Comparison of ENCODE assay signal across 8 mouse cellular contexts in the genomic region with DNA sequence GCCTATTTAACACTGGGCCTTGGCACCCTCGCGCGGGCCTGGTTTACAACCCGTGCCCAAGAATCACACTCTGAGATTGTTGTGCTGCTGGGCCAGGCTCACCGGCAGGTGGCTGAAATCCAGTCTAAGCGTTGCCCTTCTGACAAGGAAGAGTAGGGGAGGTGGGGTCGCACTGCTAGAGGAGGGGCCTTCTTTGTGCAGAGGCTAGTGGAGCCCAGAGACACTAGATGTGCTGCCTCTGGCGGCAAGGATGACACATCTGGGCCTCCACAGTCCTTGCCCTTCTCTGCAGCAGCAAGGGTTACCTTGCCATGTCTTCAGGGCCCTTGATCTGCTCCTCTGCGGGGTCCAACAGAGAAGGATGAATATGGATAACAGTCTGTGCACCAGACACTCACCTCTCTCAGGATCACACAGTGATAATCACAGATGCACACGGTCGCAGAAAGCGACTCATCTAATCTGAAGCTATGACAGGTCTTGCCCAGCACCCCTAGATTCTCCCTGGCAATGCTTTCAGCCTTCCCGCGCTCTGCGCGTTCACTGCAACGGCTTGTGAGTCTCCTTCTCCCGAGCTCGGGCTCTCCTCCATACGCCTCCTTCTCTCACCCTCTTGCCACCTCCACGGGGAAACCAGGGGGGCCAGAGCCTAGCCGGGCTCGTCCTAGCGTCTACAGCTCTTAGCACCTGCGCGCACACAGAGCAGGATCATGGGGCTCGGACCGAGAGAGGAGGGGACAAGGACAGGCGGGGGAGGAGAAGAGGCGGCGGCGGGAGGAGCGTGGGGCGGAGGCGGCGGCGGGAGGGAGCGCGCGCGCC. TPM values are rescaled to one million over a fixed set of nuclear protein-coding genes. Genes with fewer than 3 reads are reported as not detected.
DNase-seq lines count a peak whose midpoint lies in the region; ATAC-seq and TF ChIP-seq lines count a peak whose summit lies in the region.

No protein-coding gene starts in this region.

- H3K36me3 ChIP-seq in heart, embryonic 15.5 days: no peaks in the 10 kb centered on the region
- H3K36me3 ChIP-seq in liver, postnatal 0 days (replicated peaks; ENCODE audit: insufficient read depth, low read length): no peaks in the 10 kb centered on the region
- no peaks in the 10 kb centered on the region for H3K36me3 ChIP-seq in neural tube, embryonic 14.5 days (ENCODE audit: control insufficient read depth, insufficient read depth, low read length)

- H3K9me3 ChIP-seq in heart, embryonic 15.5 days (replicated peaks): no peaks in the 10 kb centered on the region
- H3K9me3 ChIP-seq in liver, postnatal 0 days (ENCODE audit: low read length): no peaks in the 10 kb centered on the region
- H3K9me3 ChIP-seq in neural tube, embryonic 14.5 days (ENCODE audit: control insufficient read depth, low read length): no peaks in the 10 kb centered on the region

- peak overlapping the region; percentile 52 for H3K27ac ChIP-seq in heart, embryonic 15.5 days
- no peak overlapping the region for H3K27ac ChIP-seq in liver, postnatal 0 days (ENCODE audit: low read depth)
- H3K27ac ChIP-seq in neural tube, embryonic 14.5 days (ENCODE audit: low read depth, low read length): peak overlapping the region; percentile 96

- peaks cover 54% of the 10 kb centered on the region for H3K27me3 ChIP-seq in heart, embryonic 15.5 days
- 0 out of 2 replicates have a peak, but pooled peaks cover 6% of the 10 kb centered on the region for H3K27me3 ChIP-seq in liver, postnatal 0 days (ENCODE audit: insufficient read depth, low read length)
- H3K27me3 ChIP-seq in neural tube, embryonic 14.5 days (ENCODE audit: control insufficient read depth, insufficient read depth, low read length): no peaks in the 10 kb centered on the region

- peak; percentile 85 for DNase-seq in CD4-positive helper T cell, adult 2 months (ENCODE audit: low read depth, low spot score)
- DNase-seq in brain, adult 2 months (ENCODE audit: low read depth, low spot score): peak; percentile 94
- peak; percentile 77 to 82 for DNase-seq in kidney, postnatal 4 days
- DNase-seq in liver, postnatal 0 days: peak; percentile 85
- DNase-seq in testis, postnatal 14 days (ENCODE audit: low spot score): peak; percentile 72

- TF ChIP-seq EP300 in liver, postnatal 0 days (IDR thresholded peaks at IDR 0.05; ENCODE audit: low read depth): no peak

- ATAC-seq in erythroblast, adult 5-6 weeks (replicated peaks; ENCODE audit: low FRiP score, poor library complexity, severe bottlenecking): 0 out of 2 replicates have a peak, but pooled peaks have one; percentile 22
- peak; percentile 56; the same call in 1 of the 2 replicates for ATAC-seq in heart, embryonic 15.5 days (replicated peaks; ENCODE audit: insufficient number of reproducible peaks, insufficient read depth, low FRiP score, low read depth)
- peak; percentile 58; the same call in 1 of the 2 replicates for ATAC-seq in liver, postnatal 0 days
- ATAC-seq in neural tube, embryonic 14.5 days (ENCODE audit: low read depth): peak; percentile 83

- TF ChIP-seq CTCF in liver, postnatal 0 days (IDR thresholded peaks at IDR 0.05; ENCODE audit: low read depth): peak; percentile 13; the same call in 1 of the 2 replicates

- peak overlapping the region; percentile 68 for H3K9ac ChIP-seq in heart, embryonic 15.5 days
- peak overlapping the region; percentile 57 for H3K9ac ChIP-seq in liver, postnatal 0 days (replicated peaks)
- H3K9ac ChIP-seq in neural tube, embryonic 14.5 days (replicated peaks; ENCODE audit: low read depth, low read length): peak overlapping the region; percentile 97

- H3K4me2 ChIP-seq in heart, embryonic 15.5 days: peak overlapping the region; percentile 100
- peak overlapping the region; percentile 99 for H3K4me2 ChIP-seq in liver, postnatal 0 days (ENCODE audit: low read depth, low read length)
- peak overlapping the region; percentile 94 for H3K4me2 ChIP-seq in neural tube, embryonic 14.5 days (ENCODE audit: low read depth, low read length)

- peaks cover 26% of the 10 kb centered on the region for H3K4me1 ChIP-seq in heart, embryonic 15.5 days (replicated peaks)
- peaks cover 26% of the 10 kb centered on the region for H3K4me1 ChIP-seq in liver, postnatal 0 days (ENCODE audit: insufficient read depth)
- peaks cover 30% of the 10 kb centered on the region for H3K4me1 ChIP-seq in neural tube, embryonic 14.5 days (ENCODE audit: control insufficient read depth, insufficient read depth, low read length)

- WGBS in heart, embryonic 15.5 days: 3% methylated on average over 41 of the region's 41 CpGs
- 6% methylated on average over 29 of the region's 41 CpGs for WGBS in liver, postnatal 0 days (ENCODE audit: insufficient replicate concordance)
- whole genome bisulfite sequencing in neural tube, embryonic 14.5 days: under 1% methylated on average over 35 of the region's 41 CpGs

- H3K4me3 ChIP-seq in heart, embryonic 15.5 days: peak overlapping the region; percentile 77
- peak overlapping the region; percentile 60 for H3K4me3 ChIP-seq in liver, postnatal 0 days (ENCODE audit: low read depth, low read length)
- peak overlapping the region; percentile 82 for H3K4me3 ChIP-seq in neural tube, embryonic 14.5 days (ENCODE audit: low read depth, low read length)

RNA-seq across cellular contexts. Expression of a gene that starts 0.5 kb away (rescaled TPM):
- 2.1 and 2.3 TPM in 2 replicates for total RNA-seq in erythroblast, adult 5-6 weeks (2015; ENCODE audit: low replicate concordance)
- total RNA-seq in erythroblast, adult 5-6 weeks (2017; ENCODE audit: low replicate concordance): 4.7 and 6.0 TPM in 2 replicates
- polyA plus RNA-seq in heart, embryonic 15.5 days (2015; fragmentation: Nextera tagmentation; extraction: Ambion mirVana): 0.48 and 1.6 TPM in 2 replicates
- polyA plus RNA-seq in liver, postnatal 0 days (2015; fragmentation: Nextera tagmentation; extraction: Ambion mirVana): 0.61 and 0.63 TPM in 2 replicates
- polyA plus RNA-seq in neural tube, embryonic 14.5 days (2014; fragmentation: Nextera tagmentation; extraction: Ambion mirVana): 71.4 and 77.5 TPM in 2 replicates

Comparison
In these comparisons a context has a peak if more than half of its experiments do, and no peak if none do; other contexts are left out.
1. ATAC-seq: peak in every context shown above with its lines; median percentile 83 in neural tube, embryonic 14.5 days; 58 in liver, postnatal 0 days; 56 in heart, embryonic 15.5 days; 22 in erythroblast, adult 5-6 weeks.
2. RNA of a gene that starts 0.5 kb away (polyA plus RNA-seq): 71.4 to 77.5 TPM in neural tube, embryonic 14.5 days; 0.61 to 0.63 TPM in liver, postnatal 0 days and 0.48 to 1.6 TPM in heart, embryonic 15.5 days; every median in the first group is over 10 times any median in the second.
3. Peak in every context shown above with its lines, with median percentiles within 50 percentile points of each other: DNase-seq, H3K4me2 ChIP-seq, H3K4me3 ChIP-seq and H3K9ac ChIP-seq.